Mouse (Mus musculus) stomach, postnatal 0 days (tissue): Measurements from ENCODE around the gene Adcy9.

Experiments
- CTCF ChIP-seq: IDR thresholded peaks from 2 replicates; pipeline ENCODE4 v1.5.1; 2016; ENCODE audit warnings: antibody characterized with exemption, low read depth, mild to moderate bottlenecking, moderate library complexity
- EP300 ChIP-seq: optimal IDR thresholded peaks from 2 replicates; pipeline ENCODE3; 2016; ENCODE audit warnings: antibody characterized with exemption

- no peak for TF ChIP-seq CTCF
- TF ChIP-seq EP300, result no peak
Measured at GRCm38 (mm10) chr16:4337269-4337668, 83.0 kb downstream of the Adcy9 start.
